Mouse (Mus musculus) liver, embryonic 15.5 days (tissue): ENCODE results near the gene Ropn1. TPM values are rescaled to one million over a fixed set of nuclear protein-coding genes. Genes with fewer than 3 reads are reported as not detected.

Experiments
- ATAC-seq: fragments of 200-750 bp; cut with Nextera tagmentation; 2 replicates; pipeline ENCODE4 v1.8.0; 2017; ENCODE audit warnings: moderate number of reproducible peaks, mild to moderate bottlenecking, moderate library complexity; ENCODE audit not compliant: insufficient read depth
- H3K27ac ChIP-seq: fragments of 300-500 bp; sonication (generic); replicated peaks from 2 replicates; pipeline ENCODE4 v1.5.1; 2015; ENCODE audit warnings: mild to moderate bottlenecking, inconsistent platforms
- H3K27me3 ChIP-seq: fragments of 300-500 bp; sonication (generic); 2 replicates; pipeline ENCODE4 v1.6.1; 2015; ENCODE audit warnings: mild to moderate bottlenecking, inconsistent platforms
- H3K36me3 ChIP-seq: fragments of 300-500 bp; sonication (generic); replicated peaks from 2 replicates; pipeline ENCODE4 v1.6.1; 2015; ENCODE audit warnings: moderate library complexity, mild to moderate bottlenecking, inconsistent platforms
- H3K4me1 ChIP-seq: fragments of 300-500 bp; sonication (generic); replicated peaks from 2 replicates; pipeline ENCODE4 v1.6.1; 2015; ENCODE audit warnings: inconsistent platforms
- H3K4me2 ChIP-seq: fragments of 300-500 bp; sonication (generic); 2 replicates; pipeline ENCODE4 v1.6.1; 2015; ENCODE audit warnings: moderate library complexity, mild to moderate bottlenecking, inconsistent platforms
- H3K4me3 ChIP-seq: fragments of 300-500 bp; sonication (generic); replicated peaks from 2 replicates; pipeline ENCODE4 v1.5.1; 2015; ENCODE audit warnings: mild to moderate bottlenecking, inconsistent platforms
- H3K9ac ChIP-seq: fragments of 300-500 bp; sonication (generic); 2 replicates; pipeline ENCODE4 v1.6.1; 2015; ENCODE audit warnings: moderate library complexity, mild to moderate bottlenecking, inconsistent platforms
- H3K9me3 ChIP-seq: fragments of 300-500 bp; sonication (generic); replicated peaks from 2 replicates; pipeline ENCODE4 v1.6.1; 2016; ENCODE audit warnings: inconsistent platforms
- WGBS: fragments of 180-500 bp; shearing (Covaris S2); methylation state at CpG from one replicate; pipeline ENCODE4 v1.1.7; 2015; ENCODE audit warnings: mixed read lengths; ENCODE audit not compliant: insufficient replicate concordance; 5-methylcytosine and 5-hydroxymethylcytosine counted together
- polyA plus RNA-seq: library from polyadenylated mRNA; unstranded; fragments of >200 nt; fragmentation: Nextera tagmentation; extraction: Ambion mirVana; gene quantifications from 2 replicates; pipeline ENCODE4 v1.2.1, GENCODE M21; 2015

Gene Ropn1
- not detected in 2 replicates for polyA plus RNA-seq

DNA sequence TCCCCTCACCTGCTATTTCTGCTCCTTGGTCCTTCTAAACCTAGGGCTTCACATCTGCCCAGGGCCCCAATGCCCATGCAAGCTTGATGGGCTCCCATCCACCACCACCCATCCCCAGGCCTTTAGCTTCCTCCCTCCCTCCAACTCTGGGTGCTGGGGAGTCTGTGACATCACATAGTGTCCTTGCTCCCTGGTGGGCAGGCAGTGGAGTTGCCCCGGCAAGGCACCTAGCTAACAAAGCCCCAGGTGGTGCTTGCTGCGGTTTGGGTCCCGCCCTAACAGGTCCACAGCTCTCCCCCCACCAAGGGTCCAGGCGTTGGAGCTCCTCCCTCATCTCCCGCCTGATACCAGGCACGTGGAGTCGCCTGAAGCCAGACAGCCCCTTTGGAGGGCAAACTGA is at the start of gene Ropn1:
Gene Ropn1, plus strand, starts transcription at position 301 of the 400 bp plus-strand sequence.
- WGBS, result 44% methylated on average over 7 of the region's 7 CpGs
- no peak for ATAC-seq

GRCm38 (mm10) chr16:34601954-34602353 is 47.8 kb upstream of the Ropn1 start:
- H3K4me2 ChIP-seq, result no peak overlapping the region
- H3K36me3 ChIP-seq, result no peaks in the 10 kb centered on the region
- no peaks in the 10 kb centered on the region for H3K9me3 ChIP-seq
- no peak overlapping the region for H3K27ac ChIP-seq
- no peak for ATAC-seq
- H3K9ac ChIP-seq, result no peak overlapping the region
- H3K4me1 ChIP-seq, result no peaks in the 10 kb centered on the region
- H3K4me3 ChIP-seq, result no peak overlapping the region
- 57% methylated on average over 4 of the region's 4 CpGs for WGBS
- no peaks in the 10 kb centered on the region for H3K27me3 ChIP-seq

More for the DNA sequence above, at the start of gene Ropn1:
- Histone ChIP-seq H3K4me3 (no peak within 1 kb of the TSS), H3K4me1 (no peaks in the 10 kb centered on the region), H3K4me2 (no peak within 1 kb of the TSS), H3K27me3 (no peaks in the 10 kb centered on the region), H3K36me3 (no peaks in the 10 kb centered on the region), H3K9ac (no peak within 1 kb of the TSS), H3K27ac (no peak within 1 kb of the TSS), H3K9me3 (no peaks in the 10 kb centered on the region)

GRCm38 (mm10) chr16:34603076-34603475 is 46.6 kb upstream of the Ropn1 start:
- 53% methylated on average over 4 of the region's 4 CpGs for WGBS
- no peak for ATAC-seq
- no peaks in the 10 kb centered on the region for H3K9me3 ChIP-seq
- no peaks in the 10 kb centered on the region for H3K27me3 ChIP-seq
- no peak overlapping the region for H3K27ac ChIP-seq
- H3K4me1 ChIP-seq, result no peaks in the 10 kb centered on the region
- H3K4me3 ChIP-seq, result no peak overlapping the region
- H3K9ac ChIP-seq, result no peak overlapping the region
- no peak overlapping the region for H3K4me2 ChIP-seq
- no peaks in the 10 kb centered on the region for H3K36me3 ChIP-seq

DNA sequence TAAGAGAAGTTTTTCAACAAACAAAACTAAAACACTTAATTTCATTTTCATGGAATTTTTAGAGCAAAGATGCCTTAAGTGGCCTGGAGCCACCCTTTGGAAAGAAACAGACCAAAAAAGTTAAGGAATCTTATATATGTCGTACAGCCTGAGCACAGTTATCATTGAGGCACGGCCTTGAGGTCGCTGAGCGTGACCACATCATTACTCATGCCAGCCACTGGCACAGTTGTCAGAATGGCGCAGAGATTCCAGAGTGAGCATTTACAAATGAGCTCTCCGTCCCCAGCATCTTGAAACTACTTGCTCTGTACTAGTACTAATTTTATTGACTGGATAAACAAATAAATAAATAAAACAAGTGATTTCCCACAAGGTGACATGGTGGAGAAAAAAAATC is 45.9 kb upstream of the Ropn1 start:
- H3K4me2 ChIP-seq, result no peak overlapping the region
- H3K27ac ChIP-seq, result no peak overlapping the region
- no peak overlapping the region for H3K4me3 ChIP-seq
- no peaks in the 10 kb centered on the region for H3K27me3 ChIP-seq
- no peaks in the 10 kb centered on the region for H3K36me3 ChIP-seq
- no peak overlapping the region for H3K9ac ChIP-seq
- no peak for ATAC-seq
- no peaks in the 10 kb centered on the region for H3K4me1 ChIP-seq
- 33% methylated on average over 6 of the region's 6 CpGs for WGBS
- H3K9me3 ChIP-seq, result no peaks in the 10 kb centered on the region

- Histone ChIP-seq H3K9me3 (no peaks in the 10 kb centered on the region), H3K27ac (no peak overlapping the region)
- WGBS, result 18% methylated on average over 3 of the region's 3 CpGs
These were observed 44.0 kb upstream of the Ropn1 start for GRCm38 (mm10) chr16:34605679-34606078.

GRCm38 (mm10) chr16:34610137-34610536 is 39.6 kb upstream of the Ropn1 start:
- H3K9me3 ChIP-seq, result no peaks in the 10 kb centered on the region
- no peaks in the 10 kb centered on the region for H3K36me3 ChIP-seq
- H3K27me3 ChIP-seq, result no peaks in the 10 kb centered on the region
- no peak for ATAC-seq
- WGBS, result 19% methylated on average over 1 of the region's 1 CpGs
- H3K9ac ChIP-seq, result no peak overlapping the region
- H3K4me2 ChIP-seq, result no peak overlapping the region
- no peaks in the 10 kb centered on the region for H3K4me1 ChIP-seq
- no peak overlapping the region for H3K27ac ChIP-seq
- no peak overlapping the region for H3K4me3 ChIP-seq

More at GRCm38 (mm10) chr16:34605679-34606078, 44.0 kb upstream of the Ropn1 start:
- H3K4me2 ChIP-seq, result no peak overlapping the region
- no peaks in the 10 kb centered on the region for H3K4me1 ChIP-seq
- H3K27me3 ChIP-seq, result no peaks in the 10 kb centered on the region
- H3K9ac ChIP-seq, result no peak overlapping the region
- H3K36me3 ChIP-seq, result no peaks in the 10 kb centered on the region
- ATAC-seq, result no peak
- no peak overlapping the region for H3K4me3 ChIP-seq

DNA sequence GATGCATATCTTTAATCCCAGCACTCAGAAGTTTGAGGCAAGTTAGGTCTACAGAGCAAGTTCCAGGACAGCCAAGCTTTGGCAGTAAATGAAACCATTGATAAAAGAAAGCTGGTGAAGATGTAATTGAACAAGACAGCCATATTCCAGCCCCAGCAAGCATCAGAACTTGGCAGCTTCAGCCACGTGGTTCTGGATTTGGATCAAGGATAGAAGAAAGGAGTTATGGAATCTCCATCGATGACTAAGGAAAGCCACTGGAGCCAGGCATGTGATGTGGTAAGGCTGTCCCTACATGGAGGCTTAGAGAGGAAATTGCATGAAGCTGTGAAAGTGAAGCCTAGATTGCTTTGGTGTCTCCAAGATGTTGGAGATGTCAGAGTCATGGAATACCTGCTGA is 35.7 kb upstream of the Ropn1 start:
- H3K27me3 ChIP-seq, result no peaks in the 10 kb centered on the region
- H3K9me3 ChIP-seq, result no peaks in the 10 kb centered on the region
- H3K4me2 ChIP-seq, result no peak overlapping the region
- ATAC-seq, result no peak
- H3K36me3 ChIP-seq, result no peaks in the 10 kb centered on the region
- 52% methylated on average over 2 of the region's 2 CpGs for WGBS
- no peak overlapping the region for H3K9ac ChIP-seq
- no peaks in the 10 kb centered on the region for H3K4me1 ChIP-seq
- H3K4me3 ChIP-seq, result no peak overlapping the region
- no peak overlapping the region for H3K27ac ChIP-seq

DNA sequence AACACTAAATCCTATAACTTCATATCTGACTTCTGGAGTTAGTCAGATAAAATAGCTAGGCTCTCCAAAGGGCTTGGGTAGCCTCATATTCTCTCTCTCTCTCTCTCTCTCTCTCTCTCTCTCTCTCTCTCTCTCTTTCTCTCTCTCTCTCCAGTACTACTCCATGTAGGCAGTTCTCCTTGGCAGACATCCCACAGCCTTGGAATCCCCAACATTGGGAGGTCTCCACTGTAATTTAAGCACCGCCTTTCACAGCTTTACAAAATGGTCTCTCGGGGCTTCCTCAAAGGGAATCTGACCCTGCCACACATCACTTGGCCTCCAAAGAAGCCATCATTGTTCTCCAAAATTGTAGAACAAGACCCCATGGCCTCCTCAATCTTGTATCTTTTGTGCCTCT is 22.1 kb upstream of the Ropn1 start:
- Histone ChIP-seq H3K36me3 (no peaks in the 10 kb centered on the region), H3K4me3 (no peak overlapping the region), H3K9me3 (no peaks in the 10 kb centered on the region), H3K4me1 (no peaks in the 10 kb centered on the region), H3K4me2 (no peak overlapping the region), H3K27me3 (no peaks in the 10 kb centered on the region), H3K27ac (no peak overlapping the region), H3K9ac (no peak overlapping the region)
- no peak for ATAC-seq
- 55% methylated on average over 2 of the region's 2 CpGs for whole genome bisulfite sequencing

DNA sequence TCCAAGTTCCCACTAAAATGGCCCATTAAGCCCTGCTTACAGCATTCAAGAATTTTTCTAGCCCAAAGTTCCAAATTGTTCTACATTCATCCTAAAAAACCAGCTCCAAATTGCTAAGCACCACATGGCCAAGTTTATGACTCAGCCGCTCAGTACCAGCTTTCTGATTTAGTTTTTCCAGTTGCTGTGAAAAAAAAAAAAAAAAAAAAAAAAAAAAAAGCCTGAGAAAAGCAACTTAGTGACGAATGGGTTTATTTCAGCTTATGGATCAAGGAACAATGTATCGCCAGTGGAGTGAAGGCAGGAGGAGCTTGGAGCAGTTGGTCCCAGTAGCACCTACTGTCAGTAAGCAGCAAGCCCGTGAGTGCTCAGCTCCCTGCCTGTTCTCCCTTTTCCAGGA is 21.3 kb upstream of the Ropn1 start:
- no peak overlapping the region for H3K9ac ChIP-seq
- no peaks in the 10 kb centered on the region for H3K9me3 ChIP-seq
- H3K4me1 ChIP-seq, result no peaks in the 10 kb centered on the region
- ATAC-seq, result no peak
- H3K27me3 ChIP-seq, result no peaks in the 10 kb centered on the region
- no peaks in the 10 kb centered on the region for H3K36me3 ChIP-seq
- no peak overlapping the region for H3K4me3 ChIP-seq
- 56% methylated on average over 4 of the region's 4 CpGs for WGBS
- H3K27ac ChIP-seq, result no peak overlapping the region
- no peak overlapping the region for H3K4me2 ChIP-seq

GRCm38 (mm10) chr16:34635557-34635956 is 14.2 kb upstream of the Ropn1 start:
- 30% methylated on average over 3 of the region's 3 CpGs for WGBS
- Histone ChIP-seq H3K9ac (no peak overlapping the region), H3K27ac (no peak overlapping the region), H3K9me3 (no peaks in the 10 kb centered on the region), H3K4me3 (no peak overlapping the region), H3K36me3 (no peaks in the 10 kb centered on the region), H3K4me2 (no peak overlapping the region), H3K27me3 (no peaks in the 10 kb centered on the region), H3K4me1 (no peaks in the 10 kb centered on the region)
- no peak for ATAC-seq

- Histone ChIP-seq H3K9me3 (no peaks in the 10 kb centered on the region), H3K36me3 (no peaks in the 10 kb centered on the region), H3K9ac (no peak overlapping the region), H3K4me3 (no peak overlapping the region), H3K4me1 (no peaks in the 10 kb centered on the region), H3K27ac (no peak overlapping the region), H3K4me2 (no peak overlapping the region), H3K27me3 (no peaks in the 10 kb centered on the region)
- no peak for ATAC-seq
- 45% methylated on average over 8 of the region's 8 CpGs for WGBS
These were observed 6.0 kb upstream of the Ropn1 start for GRCm38 (mm10) chr16:34643511-34644259.

- peaks cover 5% of the 10 kb centered on the region; the same call in 1 of the 2 replicates for H3K4me1 ChIP-seq
- no peaks in the 10 kb centered on the region for H3K9me3 ChIP-seq
- no peak overlapping the region for H3K27ac ChIP-seq
- no peaks in the 10 kb centered on the region for H3K36me3 ChIP-seq
- no peak for ATAC-seq
- 73% methylated on average over 5 of the region's 5 CpGs for WGBS
- peaks cover 5% of the 10 kb centered on the region; the same call in 1 of the 2 replicates for H3K27me3 ChIP-seq
- no peak overlapping the region for H3K9ac ChIP-seq
- H3K4me3 ChIP-seq, result no peak overlapping the region
- H3K4me2 ChIP-seq, result no peak overlapping the region
These were observed 3.3 kb downstream of the Ropn1 start for GRCm38 (mm10) chr16:34653023-34653422.
